Mouse (Mus musculus) lung, adult 18-20 months (tissue): ENCODE measurements around the gene Pde10a.
"Not testable (repeated sequence)": the region's sequence is repeated elsewhere in the genome, so short reads cannot be mapped to it uniquely, and the experiment has no call there.

Experiments used
- DNase-seq, 2 experiments: peaks; one replicate each; pipeline ENCODE4 v3.0.0; 2022; ENCODE audit warnings: mixed read lengths in 2 of 2

Gene Pde10a

GRCm38 (mm10) chr17:8652681-8653262 lies 127.6 kb downstream of the Pde10a start:
- peak; percentile 41 to 55 for DNase-seq

DNA sequence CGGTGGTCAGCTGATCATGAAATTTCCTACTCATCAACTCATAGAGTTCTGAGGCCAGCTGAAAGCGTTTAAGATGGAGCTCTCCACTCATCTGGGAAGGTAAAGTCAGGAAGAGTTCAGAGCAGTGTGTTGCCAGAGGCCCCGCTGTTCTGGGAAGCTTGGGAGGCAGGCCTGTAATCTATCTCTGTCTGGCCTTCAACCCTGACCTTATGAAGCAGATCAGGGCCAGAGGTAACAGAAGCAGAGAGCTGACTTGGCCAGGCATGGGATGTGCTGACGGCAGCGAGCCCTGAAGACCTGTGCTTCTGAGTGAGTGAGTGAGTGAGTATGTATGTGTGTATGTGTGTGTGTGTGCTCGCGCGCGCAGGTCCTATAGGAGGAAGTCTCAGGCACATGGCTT lies 132.5 kb downstream of the Pde10a start:
- no peak for DNase-seq

- no peak for DNase-seq
Observed at GRCm38 (mm10) chr17:8658751-8659454, 133.7 kb downstream of the Pde10a start.

GRCm38 (mm10) chr17:8666912-8667311 lies 141.7 kb downstream of the Pde10a start:
- DNase-seq, result no peak

DNA sequence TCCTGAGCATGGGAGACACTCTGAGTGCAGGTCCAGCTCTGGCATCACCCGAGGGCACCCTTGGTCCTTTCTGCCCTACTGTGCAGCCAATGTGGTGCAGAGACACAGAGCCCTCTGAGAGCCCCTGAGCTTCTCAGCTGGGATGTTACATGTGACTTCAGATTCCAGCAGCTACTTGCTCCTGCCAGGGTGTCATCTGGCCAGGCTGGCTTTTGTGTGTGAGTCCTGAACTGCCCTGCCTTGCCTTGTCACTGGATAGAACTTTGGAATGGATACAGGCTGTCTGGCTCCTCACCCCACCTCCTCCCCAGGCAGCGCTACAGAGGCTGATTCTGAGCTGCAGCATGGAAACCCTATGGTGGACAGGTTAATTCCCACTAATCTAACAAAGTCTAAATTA lies 149.5 kb downstream of the Pde10a start:
- DNase-seq, result no peak

- DNase-seq, result no peak
Observed at GRCm38 (mm10) chr17:8686356-8686755, 161.2 kb downstream of the Pde10a start.

DNA sequence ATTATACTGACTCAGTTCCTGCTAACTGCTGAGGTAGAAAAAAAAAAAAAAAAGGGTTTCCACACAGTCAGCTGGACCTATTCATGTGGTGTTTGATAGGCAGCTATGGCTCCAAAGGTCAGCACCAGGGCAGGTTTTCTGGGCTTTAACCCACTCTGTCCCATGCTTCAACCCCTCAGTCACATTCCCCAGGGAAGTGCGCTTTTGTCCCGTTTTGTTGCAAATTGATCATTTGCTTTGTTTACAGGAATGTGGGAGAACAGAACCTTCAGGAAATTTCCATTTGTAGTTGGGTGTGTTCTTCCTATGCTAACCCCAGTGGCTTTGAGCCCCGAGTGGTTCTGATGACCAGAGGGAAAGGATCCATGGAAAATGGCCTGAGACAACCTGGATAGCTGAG lies 162.9 kb downstream of the Pde10a start:
- DNase-seq, result no peak

- no peak for DNase-seq
Observed at GRCm38 (mm10) chr17:8698265-8698664, 173.1 kb downstream of the Pde10a start.

- no peak for DNase-seq
Observed at GRCm38 (mm10) chr17:8698793-8699192, 173.6 kb downstream of the Pde10a start.

GRCm38 (mm10) chr17:8701096-8701495 lies 175.9 kb downstream of the Pde10a start:
- DNase-seq, result no peak

DNA sequence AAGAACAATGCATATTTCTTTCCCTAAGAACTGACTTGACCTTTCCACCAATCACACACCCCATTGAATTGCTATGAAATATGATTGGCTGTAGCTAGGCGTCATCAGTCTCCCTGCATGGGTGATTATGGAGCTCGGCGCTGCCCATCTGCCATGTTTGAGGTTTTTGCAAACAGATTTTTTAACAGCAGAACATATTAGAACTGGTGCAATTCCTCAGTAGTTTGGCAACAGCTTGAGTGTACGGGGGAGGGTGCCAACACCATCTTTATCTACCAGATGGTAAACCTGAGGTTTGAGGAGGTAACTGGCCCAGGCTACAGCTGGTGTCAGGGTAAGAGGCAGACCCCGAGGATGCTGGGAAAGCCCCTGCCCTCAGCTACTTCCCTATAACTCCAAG lies 177.3 kb downstream of the Pde10a start:
- no peak for DNase-seq

DNA sequence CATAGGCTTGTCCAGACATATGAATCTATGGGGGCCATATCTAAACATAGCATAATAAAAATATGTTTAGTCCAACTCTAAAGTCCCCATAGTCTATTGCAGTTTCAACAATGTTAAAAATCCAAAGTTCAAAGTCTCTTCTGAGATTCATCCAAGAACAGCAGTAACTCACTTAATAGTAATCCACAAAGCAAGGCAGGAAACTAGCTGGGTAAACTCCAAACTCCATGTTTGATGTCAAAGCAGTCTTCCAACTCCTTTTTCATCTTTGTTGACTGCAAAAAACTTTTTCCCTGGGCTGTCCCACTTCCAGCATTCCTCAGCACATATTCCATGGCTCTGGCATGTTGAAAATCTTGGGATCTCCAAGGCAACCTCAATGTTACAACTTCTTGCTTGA lies 182.8 kb downstream of the Pde10a start:
- DNase-seq, result no peak

- DNase-seq, result not testable (repeated sequence)
Observed at GRCm38 (mm10) chr17:8712734-8713133, 187.6 kb downstream of the Pde10a start.

DNA sequence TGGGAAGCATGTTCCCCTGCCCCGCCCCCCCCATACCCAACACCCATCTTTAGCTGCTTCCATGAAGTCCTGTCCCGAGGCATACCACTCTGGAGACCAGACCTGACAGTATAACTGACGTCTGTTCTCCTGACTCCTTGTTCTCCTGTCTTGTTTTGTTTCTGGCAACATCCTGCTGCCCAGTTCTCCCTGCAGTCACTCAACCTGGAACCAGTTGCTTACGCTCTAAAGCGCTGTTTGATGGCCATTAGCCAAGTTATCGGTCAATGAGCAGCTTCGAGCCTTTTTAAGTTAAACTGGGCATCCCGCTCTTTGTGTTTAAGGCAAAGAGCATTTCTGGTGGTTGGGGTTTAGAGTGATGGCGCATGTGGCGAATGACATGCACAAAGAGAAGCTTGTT lies 195.8 kb downstream of the Pde10a start:
- DNase-seq, result no peak

GRCm38 (mm10) chr17:8724464-8724974 lies 199.3 kb downstream of the Pde10a start:
- DNase-seq, result no peak

DNA sequence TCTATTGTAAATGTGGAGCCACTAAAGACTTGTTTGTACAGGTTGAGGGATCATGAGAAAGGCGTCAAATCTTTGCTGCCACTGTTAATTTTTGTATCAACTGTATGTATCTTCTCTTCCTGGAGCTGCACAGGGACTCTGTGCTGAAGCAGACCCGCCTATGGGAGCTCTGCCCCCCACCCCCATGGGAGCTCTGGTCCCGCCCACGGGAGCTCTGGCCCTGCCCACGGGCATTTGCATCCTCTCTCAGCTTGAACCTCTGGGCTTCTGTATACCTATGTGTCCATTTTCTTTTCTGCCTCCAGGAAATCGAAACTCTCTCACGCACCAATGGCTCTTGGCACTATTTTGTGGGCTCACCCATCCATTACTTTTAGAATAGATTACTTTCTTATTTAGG lies 203.5 kb downstream of the Pde10a start:
- DNase-seq, result no peak

DNA sequence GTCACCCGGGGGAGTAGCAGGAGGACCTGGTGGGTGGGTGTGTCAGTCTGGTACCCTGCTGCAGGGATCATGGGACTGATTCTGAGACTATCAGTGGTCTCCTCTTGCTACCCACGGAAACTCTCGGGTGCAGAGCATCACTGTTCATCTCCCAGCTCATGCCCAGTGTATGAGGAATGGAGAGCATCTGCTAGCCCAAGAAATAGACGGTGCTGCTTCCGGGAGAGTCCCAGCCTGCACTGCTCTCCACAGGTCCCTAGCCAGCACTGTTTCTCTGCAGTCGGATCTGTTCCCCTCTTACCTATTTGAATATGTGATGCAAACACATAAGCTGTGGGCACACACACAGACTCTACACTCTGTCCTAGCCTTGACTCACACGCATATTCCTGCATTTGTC lies 204.6 kb downstream of the Pde10a start:
- no peak for DNase-seq

GRCm38 (mm10) chr17:8731073-8731472 lies 205.9 kb downstream of the Pde10a start:
- no peak for DNase-seq

DNA sequence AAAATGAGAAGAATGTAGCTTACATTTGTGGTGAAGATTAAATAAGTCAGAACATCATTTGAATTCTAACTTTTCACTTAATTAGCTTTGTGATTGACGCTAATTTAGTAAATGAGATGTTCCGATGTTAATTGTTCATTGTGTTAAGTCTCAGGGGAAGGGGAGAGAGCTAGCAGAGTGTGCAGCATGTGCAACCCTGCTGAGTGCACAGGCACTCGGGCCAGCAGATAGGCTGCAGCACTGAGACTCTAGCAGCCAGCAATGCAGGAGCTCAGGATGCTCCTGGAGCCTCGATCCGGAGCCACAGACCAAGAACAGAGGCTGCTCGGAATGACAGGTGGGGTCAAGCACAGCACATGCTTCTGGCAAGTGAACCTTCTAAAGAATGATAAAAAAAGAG lies 211.1 kb downstream of the Pde10a start:
- DNase-seq, result no peak

DNA sequence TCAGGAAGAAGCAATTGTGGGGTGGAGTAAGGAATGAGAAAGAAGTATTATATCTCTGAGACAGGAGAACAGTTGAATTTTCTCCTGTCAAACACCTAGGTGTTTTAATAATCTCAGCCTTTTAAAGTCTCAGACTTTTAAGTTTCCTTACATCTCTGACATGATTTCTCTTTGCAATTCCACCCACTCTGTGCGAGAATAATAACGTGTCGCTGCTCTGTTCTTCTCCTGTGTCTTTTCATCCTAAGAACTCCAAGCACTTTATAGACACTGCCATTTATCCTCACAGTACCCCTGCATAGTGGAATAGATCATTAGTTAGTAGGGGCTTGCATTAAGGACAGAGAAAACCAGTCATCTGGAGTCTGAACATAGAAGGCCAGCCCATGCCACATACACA lies 217.6 kb downstream of the Pde10a start:
- no peak for DNase-seq

DNA sequence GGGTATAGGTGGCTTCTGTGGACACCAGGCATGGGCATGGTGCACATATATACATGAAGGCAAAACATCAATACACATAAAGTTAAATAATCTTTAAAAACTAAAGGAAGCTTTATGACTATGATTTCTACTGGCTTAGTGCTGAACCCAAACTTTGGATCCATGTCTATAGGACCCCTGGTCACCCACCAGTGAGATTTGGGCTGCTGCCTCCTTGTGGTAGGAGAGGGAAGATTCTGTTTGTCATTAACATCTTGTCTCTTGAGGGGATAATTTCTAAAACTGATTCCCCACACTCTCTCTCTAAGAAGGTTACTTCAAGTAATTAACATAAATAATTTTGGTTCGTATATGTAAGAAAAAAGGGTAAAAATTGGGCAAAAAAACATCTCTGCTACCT lies 220.2 kb downstream of the Pde10a start:
- DNase-seq, result no peak

DNA sequence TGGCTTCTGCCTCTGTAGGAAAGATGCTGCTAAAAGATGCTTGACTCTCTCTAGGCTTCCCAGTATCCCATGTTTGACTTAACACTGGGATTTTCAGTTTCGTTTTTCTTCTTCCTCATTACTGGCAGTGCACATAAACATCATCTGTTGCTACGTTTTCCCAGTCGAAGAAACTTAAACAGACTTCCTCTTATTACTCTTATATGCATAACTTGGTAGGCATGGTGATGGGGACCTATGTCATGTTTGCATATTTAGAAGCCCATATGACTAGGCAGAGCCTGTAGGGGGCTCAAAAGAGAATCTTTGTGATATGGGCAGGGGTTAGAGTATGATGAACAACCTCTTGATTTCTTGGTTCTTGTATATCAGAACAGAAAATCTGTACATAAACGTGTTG lies 224.3 kb downstream of the Pde10a start:
- no peak for DNase-seq

DNA sequence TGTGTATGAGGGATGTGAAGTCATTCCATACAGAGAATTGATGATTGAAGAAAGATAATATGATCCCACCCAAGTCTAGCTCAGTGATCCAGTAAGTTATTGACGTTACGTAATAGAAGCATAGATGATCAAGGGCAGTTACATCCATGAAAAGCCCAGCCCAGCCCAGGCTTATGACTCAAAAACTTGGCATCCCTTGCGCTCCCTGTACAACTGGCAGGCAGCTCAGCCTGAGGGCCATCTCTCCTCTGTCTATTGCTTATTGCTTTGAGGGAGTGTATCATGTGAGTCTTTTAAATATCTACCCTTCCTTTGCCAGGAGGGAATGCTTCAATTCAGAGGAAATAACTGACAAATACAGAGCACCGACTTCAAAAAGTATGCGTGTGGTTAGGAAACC lies 232.4 kb downstream of the Pde10a start:
- no peak for DNase-seq

- peak; percentile 12 to 25 for DNase-seq
Observed at GRCm38 (mm10) chr17:8763248-8763647, 238.1 kb downstream of the Pde10a start.
